Mouse (Mus musculus) forebrain, embryonic 13.5 days (tissue): ENCODE data around the gene Ap2s1. TPM values are rescaled to one million over a fixed set of nuclear protein-coding genes. Genes with fewer than 3 reads are reported as not detected.

Experiments
- ATAC-seq: fragments of 200-750 bp; cut with Nextera tagmentation; 2 replicates; pipeline ENCODE4 v1.8.0; 2017
- H3K27ac ChIP-seq: fragments of 300-500 bp; sonication (generic); 2 replicates; pipeline ENCODE4 v1.5.1; 2015; ENCODE audit warnings: inconsistent platforms, mild to moderate bottlenecking, moderate library complexity
- H3K27me3 ChIP-seq: fragments of 300-500 bp; sonication (generic); 2 replicates; pipeline ENCODE4 v1.6.1; 2015; ENCODE audit warnings: mild to moderate bottlenecking, inconsistent platforms
- H3K36me3 ChIP-seq: fragments of 300-500 bp; sonication (generic); 2 replicates; pipeline ENCODE4 v1.6.1; 2015; ENCODE audit warnings: mild to moderate bottlenecking, inconsistent platforms; ENCODE audit not compliant: poor library complexity, severe bottlenecking
- H3K4me1 ChIP-seq: fragments of 300-500 bp; sonication (generic); 2 replicates; pipeline ENCODE4 v1.6.1; 2015; ENCODE audit warnings: inconsistent platforms
- H3K4me2 ChIP-seq: fragments of 300-500 bp; sonication (generic); 2 replicates; pipeline ENCODE4 v1.6.1; 2015; ENCODE audit warnings: inconsistent platforms, mild to moderate bottlenecking, moderate library complexity
- H3K4me3 ChIP-seq: fragments of 300-500 bp; sonication (generic); 2 replicates; pipeline ENCODE4 v1.5.1; 2015; ENCODE audit warnings: mild to moderate bottlenecking, inconsistent platforms
- H3K9ac ChIP-seq: fragments of 300-500 bp; sonication (generic); 2 replicates; pipeline ENCODE4 v1.6.1; 2015; ENCODE audit warnings: mild to moderate bottlenecking, inconsistent platforms
- H3K9me3 ChIP-seq: fragments of 300-500 bp; sonication (generic); replicated peaks from 2 replicates; pipeline ENCODE4 v1.6.1; 2016; ENCODE audit warnings: inconsistent platforms
- WGBS: fragments of 180-500 bp; shearing (Covaris S2); methylation state at CpG from one replicate; pipeline ENCODE4 v1.1.7; 2015; 5-methylcytosine and 5-hydroxymethylcytosine counted together
- polyA plus RNA-seq: library from polyadenylated mRNA; unstranded; fragments of >200 nt; fragmentation: Nextera tagmentation; extraction: Ambion mirVana; gene quantifications from 2 replicates; pipeline ENCODE4 v1.2.1, GENCODE M21; 2015

Gene Ap2s1
- polyA plus RNA-seq, 1 experiment from 2014 or later: 333 TPM

- Histone ChIP-seq H3K36me3 (peaks cover 4% of the 10 kb centered on the region; the same call in 1 of the 2 replicates), H3K27ac (no peak overlapping the region), H3K9ac (peak overlapping the region; percentile 79), H3K9me3 (no peaks in the 10 kb centered on the region), H3K27me3 (peaks cover 3% of the 10 kb centered on the region; the same call in 1 of the 2 replicates), H3K4me2 (peak overlapping the region; percentile 100), H3K4me1 (peaks cover 44% of the 10 kb centered on the region), H3K4me3 (peak overlapping the region; percentile 60)
- WGBS: 4% methylated on average over 11 of the region's 11 CpGs
- no peak for ATAC-seq
Measured at GRCm38 (mm10) chr7:16782555-16783125, 44.4 kb downstream of the Ap2s1 start.

DNA sequence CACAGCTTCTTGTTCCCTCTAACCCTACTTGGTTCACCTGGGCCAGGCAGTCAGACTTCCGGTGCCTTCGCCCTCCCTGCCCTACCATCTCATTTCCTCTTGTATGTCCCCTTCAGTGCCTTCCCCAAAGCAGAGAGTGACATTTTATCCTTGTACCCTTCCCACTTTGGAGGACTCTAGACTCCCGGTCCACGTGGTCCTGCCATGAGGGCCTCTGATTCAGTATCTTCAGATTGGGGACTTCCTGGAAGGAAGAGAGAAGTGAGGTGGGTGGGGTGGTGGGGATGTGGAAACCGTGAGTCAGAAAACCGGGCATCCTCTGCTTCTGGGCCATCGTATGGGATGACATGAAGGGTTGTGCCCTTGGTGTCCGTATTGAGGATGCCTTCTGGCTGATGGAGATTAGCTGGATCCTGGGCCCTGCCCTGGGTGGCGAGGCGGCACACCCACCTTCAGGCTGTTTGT lies 45.0 kb downstream of the Ap2s1 start:
- Histone ChIP-seq H3K27me3 (peaks cover 3% of the 10 kb centered on the region; the same call in 1 of the 2 replicates), H3K9ac (peak overlapping the region; percentile 79), H3K36me3 (peaks cover 4% of the 10 kb centered on the region; the same call in 1 of the 2 replicates), H3K4me3 (peak overlapping the region; percentile 60), H3K27ac (no peak overlapping the region), H3K9me3 (no peaks in the 10 kb centered on the region), H3K4me2 (peak overlapping the region; percentile 100), H3K4me1 (peaks cover 44% of the 10 kb centered on the region)
- WGBS: 20% methylated on average over 10 of the region's 10 CpGs
- ATAC-seq: no peak

DNA sequence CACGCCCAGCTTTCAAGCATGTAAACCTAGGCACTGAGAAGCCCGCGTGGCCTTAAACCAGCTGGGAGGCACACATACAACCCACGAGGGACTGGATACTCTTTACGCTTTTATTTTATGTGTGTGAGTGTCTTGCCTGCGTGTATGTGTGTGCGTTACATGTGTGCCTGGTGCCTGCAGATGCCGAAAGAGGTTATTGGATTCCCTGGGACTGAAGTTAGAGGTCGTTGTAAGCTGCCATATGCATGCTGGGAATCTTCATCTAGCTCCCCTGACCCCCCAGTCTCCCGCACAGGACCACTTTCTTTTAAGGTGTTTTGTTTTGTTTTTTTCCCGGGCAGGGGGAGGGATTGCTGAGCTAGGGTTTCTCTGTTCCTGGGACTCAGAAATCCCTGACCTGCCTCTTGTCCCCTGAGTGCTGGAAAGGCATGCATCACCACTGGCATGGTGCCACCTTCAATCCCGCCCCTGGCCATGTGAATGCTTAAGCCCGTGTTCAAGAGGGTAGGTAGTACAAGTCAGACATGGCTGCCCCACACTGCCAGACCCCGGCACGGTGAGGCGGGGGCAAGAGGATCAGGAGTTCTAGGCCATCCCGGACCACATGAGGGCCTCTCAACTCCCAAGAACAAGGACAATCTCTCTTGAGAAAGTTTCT lies 45.7 kb downstream of the Ap2s1 start:
- ATAC-seq: no peak
- H3K9ac ChIP-seq: peak overlapping the region; percentile 79
- peaks cover 44% of the 10 kb centered on the region for H3K4me1 ChIP-seq
- H3K36me3 ChIP-seq: peaks cover 4% of the 10 kb centered on the region; the same call in 1 of the 2 replicates
- no peak overlapping the region for H3K27ac ChIP-seq
- H3K9me3 ChIP-seq: no peaks in the 10 kb centered on the region
- H3K27me3 ChIP-seq: peaks cover 3% of the 10 kb centered on the region; the same call in 1 of the 2 replicates
- 40% methylated on average over 17 of the region's 17 CpGs for WGBS
- peak overlapping the region; percentile 60 for H3K4me3 ChIP-seq
- peak overlapping the region; percentile 100 for H3K4me2 ChIP-seq

GRCm38 (mm10) chr7:16784498-16784976 lies 46.3 kb downstream of the Ap2s1 start:
- H3K9ac ChIP-seq: no peak overlapping the region
- H3K4me2 ChIP-seq: peak overlapping the region; percentile 100
- H3K4me1 ChIP-seq: peaks cover 44% of the 10 kb centered on the region
- WGBS: 65% methylated on average over 10 of the region's 10 CpGs
- H3K36me3 ChIP-seq: peaks cover 4% of the 10 kb centered on the region; the same call in 1 of the 2 replicates
- ATAC-seq: no peak
- H3K27me3 ChIP-seq: peaks cover 3% of the 10 kb centered on the region; the same call in 1 of the 2 replicates
- H3K27ac ChIP-seq: no peak overlapping the region
- no peak overlapping the region for H3K4me3 ChIP-seq
- no peaks in the 10 kb centered on the region for H3K9me3 ChIP-seq

- Histone ChIP-seq H3K9me3 (no peaks in the 10 kb centered on the region), H3K4me3 (no peak overlapping the region), H3K4me2 (no peak overlapping the region), H3K4me1 (peaks cover 43% of the 10 kb centered on the region), H3K9ac (no peak overlapping the region), H3K36me3 (peaks cover 4% of the 10 kb centered on the region; the same call in 1 of the 2 replicates), H3K27ac (no peak overlapping the region), H3K27me3 (peaks cover 3% of the 10 kb centered on the region; the same call in 1 of the 2 replicates)
- 92% methylated on average over 8 of the region's 8 CpGs for WGBS
- no peak for ATAC-seq
Measured at GRCm38 (mm10) chr7:16785541-16786083, 47.4 kb downstream of the Ap2s1 start.

DNA sequence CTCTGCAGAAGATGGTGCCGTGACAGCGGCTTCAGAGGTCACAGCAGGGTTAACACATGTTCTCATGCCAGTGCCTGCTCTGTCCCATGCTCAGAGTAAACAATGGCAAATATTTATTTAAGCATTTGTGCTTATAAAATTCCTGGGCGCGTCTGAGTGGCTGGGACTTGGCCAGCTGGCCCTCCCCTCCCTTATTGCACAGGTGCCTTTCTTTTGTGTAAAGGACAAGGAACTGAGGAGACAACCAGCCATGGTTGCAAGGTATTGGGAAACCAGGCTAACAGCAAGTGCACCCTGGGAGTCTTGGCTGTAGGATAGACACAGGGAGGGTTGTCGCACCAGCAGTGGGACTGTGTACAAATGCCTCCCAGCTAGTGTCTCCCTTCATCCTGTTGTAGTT lies 54.1 kb downstream of the Ap2s1 start:
- Histone ChIP-seq H3K9ac (no peak overlapping the region), H3K27me3 (no peaks in the 10 kb centered on the region), H3K4me3 (no peak overlapping the region), H3K9me3 (no peaks in the 10 kb centered on the region), H3K36me3 (peaks cover 19% of the 10 kb centered on the region), H3K27ac (no peak overlapping the region), H3K4me1 (no peaks in the 10 kb centered on the region), H3K4me2 (no peak overlapping the region)
- 90% methylated on average over 5 of the region's 5 CpGs for WGBS
- ATAC-seq: no peak

DNA sequence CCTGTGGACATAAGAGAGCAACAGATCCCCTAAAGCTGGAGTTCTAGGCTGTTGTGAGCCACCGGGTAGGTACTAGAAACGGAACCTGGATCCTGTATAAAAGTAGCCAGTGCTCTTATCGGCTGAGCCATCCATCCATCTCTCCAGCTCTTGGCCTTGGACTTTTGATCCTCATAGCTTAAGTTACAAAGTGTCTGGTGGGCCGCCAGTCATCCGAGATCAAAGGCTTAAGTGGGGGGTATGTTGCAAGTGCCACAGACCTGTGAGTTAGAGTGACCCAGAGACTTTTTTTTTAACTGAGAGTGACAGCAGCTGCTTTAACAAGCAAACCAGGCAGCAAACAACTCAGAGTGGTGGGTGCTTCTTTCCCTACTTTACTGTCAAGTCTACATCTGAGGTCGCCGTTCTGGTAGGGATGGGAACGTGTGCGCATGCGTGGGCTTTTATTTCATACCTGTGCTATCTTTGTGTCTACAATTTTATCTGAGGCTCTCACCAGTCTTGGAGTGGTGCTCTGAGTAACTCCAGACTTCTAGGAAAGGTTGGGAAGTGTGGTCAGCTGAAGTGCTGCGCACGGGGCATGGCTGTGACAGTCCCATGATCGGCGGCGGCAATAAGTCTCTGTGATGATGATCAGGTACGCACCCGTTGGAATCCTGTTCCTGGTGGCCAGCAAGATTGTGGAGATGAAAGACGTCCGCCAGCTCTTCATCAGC lies 55.0 kb downstream of the Ap2s1 start:
- no peak overlapping the region for H3K9ac ChIP-seq
- ATAC-seq: no peak
- H3K9me3 ChIP-seq: no peaks in the 10 kb centered on the region
- no peaks in the 10 kb centered on the region for H3K27me3 ChIP-seq
- H3K4me2 ChIP-seq: no peak overlapping the region
- no peak overlapping the region for H3K4me3 ChIP-seq
- no peaks in the 10 kb centered on the region for H3K4me1 ChIP-seq
- WGBS: 95% methylated on average over 19 of the region's 19 CpGs
- H3K27ac ChIP-seq: no peak overlapping the region
- H3K36me3 ChIP-seq: peaks cover 28% of the 10 kb centered on the region

- H3K36me3 ChIP-seq: peaks cover 29% of the 10 kb centered on the region
- H3K9me3 ChIP-seq: no peaks in the 10 kb centered on the region
- no peak overlapping the region for H3K27ac ChIP-seq
- H3K27me3 ChIP-seq: no peaks in the 10 kb centered on the region
- H3K4me1 ChIP-seq: no peaks in the 10 kb centered on the region
- no peak for ATAC-seq
- no peak overlapping the region for H3K4me3 ChIP-seq
- WGBS: 92% methylated on average over 5 of the region's 5 CpGs
- H3K4me2 ChIP-seq: no peak overlapping the region
- H3K9ac ChIP-seq: no peak overlapping the region
Measured at GRCm38 (mm10) chr7:16794886-16795285, 56.7 kb downstream of the Ap2s1 start.

Other genes starting within 250 kb of the Ap2s1 start
- gene Arhgap35, start 123.4 kb upstream of the Ap2s1 start, polyA plus RNA-seq: 29.1 and 34.1 TPM in 2 replicates
- not detected in 2 replicates for gene Ceacam15, start 62.7 kb upstream of the Ap2s1 start, polyA plus RNA-seq
- gene Ceacam9, start 16.5 kb upstream of the Ap2s1 start, polyA plus RNA-seq: not detected in 2 replicates
- 16.0 and 17.1 TPM in 2 replicates for gene Slc1a5, start 42.9 kb downstream of the Ap2s1 start, polyA plus RNA-seq
- gene Strn4, start 77.5 kb downstream of the Ap2s1 start, polyA plus RNA-seq: 147 and 164 TPM in 2 replicates
- 24.0 and 28.0 TPM in 2 replicates for gene Fkrp, start 78.3 kb downstream of the Ap2s1 start, polyA plus RNA-seq
- gene Prkd2, start 104.5 kb downstream of the Ap2s1 start, polyA plus RNA-seq: 7.7 and 8.3 TPM in 2 replicates
- 2.0 and 2.3 TPM in 2 replicates for gene Dact3, start 136.9 kb downstream of the Ap2s1 start, polyA plus RNA-seq
- 9.2 and 18.2 TPM in 2 replicates for gene Gng8, start 153.4 kb downstream of the Ap2s1 start, polyA plus RNA-seq
- gene Ptgir, start 168.1 kb downstream of the Ap2s1 start, polyA plus RNA-seq: 0.14 and 0.37 TPM in 2 replicates
- gene Calm3, start 185.7 kb downstream of the Ap2s1 start, polyA plus RNA-seq: 271 and 296 TPM in 2 replicates
- gene Pnmal2, start 206.3 kb downstream of the Ap2s1 start, polyA plus RNA-seq: 59.5 and 78.0 TPM in 2 replicates
- 37.0 and 40.8 TPM in 2 replicates for gene Pnmal1, start 221.3 kb downstream of the Ap2s1 start, polyA plus RNA-seq
- 2.5 and 3.0 TPM in 2 replicates for gene Gm42372, start 244.7 kb downstream of the Ap2s1 start, polyA plus RNA-seq